Mouse (Mus musculus): ENCODE results near the gene Klk7. TPM values are rescaled to one million over a fixed set of nuclear protein-coding genes. Genes with fewer than 3 reads are reported as not detected.

Klk7 gene
- polyA plus RNA-seq, 1 experiment from 2014 or later = 0.09 TPM

DNA sequence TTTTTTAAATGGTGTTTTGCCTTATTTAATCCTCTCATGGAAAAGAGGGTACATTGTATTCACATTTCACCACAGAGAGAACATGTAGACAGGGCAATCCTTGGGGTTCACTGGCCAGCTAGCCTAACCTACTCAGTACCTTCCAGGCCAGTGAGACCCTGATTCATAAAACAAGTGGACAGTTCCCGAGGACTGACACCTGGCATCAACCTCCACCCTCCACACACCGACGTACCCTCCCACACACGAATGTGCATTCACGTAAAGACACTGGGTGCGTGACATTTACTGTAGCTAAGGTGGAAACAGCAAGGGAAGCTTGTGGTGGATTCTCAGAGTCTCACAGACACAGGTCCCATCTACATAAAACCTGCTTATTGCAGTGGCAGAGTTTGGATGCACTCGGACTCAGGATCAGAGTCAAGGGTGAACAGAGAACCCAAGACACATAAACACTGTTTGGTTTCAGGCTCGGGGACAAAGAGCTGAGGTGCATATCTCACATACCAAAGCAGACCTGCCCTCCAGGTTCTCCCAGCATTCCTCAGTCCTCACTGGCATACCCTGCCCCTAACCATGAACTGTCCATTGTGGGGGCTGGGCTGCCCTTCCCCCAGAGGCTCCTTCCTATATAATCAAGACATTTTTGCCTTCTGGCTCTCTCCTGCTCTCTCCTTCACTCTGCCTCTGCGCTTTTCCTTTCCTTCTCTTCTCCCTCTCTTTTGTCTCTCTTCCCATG, 43.7 kb downstream of the Klk7 start:
- WGBS = 72% methylated on average over 9 of the region's 9 CpGs
- Histone ChIP-seq H3K9me3 (no peaks in the 10 kb centered on the region), H3K4me1 (no peaks in the 10 kb centered on the region), H3K9ac (no peak overlapping the region), H3K4me3 (no peak overlapping the region), H3K27ac (replicated peaks) (no peak overlapping the region), H3K27me3 (replicated peaks) (no peaks in the 10 kb centered on the region), H3K4me2 (no peak overlapping the region), H3K36me3 (no peaks in the 10 kb centered on the region)
- ATAC-seq (ENCODE audit: extremely low read depth, insufficient number of reproducible peaks, low FRiP score, low TSS enrichment) = no peak

DNA sequence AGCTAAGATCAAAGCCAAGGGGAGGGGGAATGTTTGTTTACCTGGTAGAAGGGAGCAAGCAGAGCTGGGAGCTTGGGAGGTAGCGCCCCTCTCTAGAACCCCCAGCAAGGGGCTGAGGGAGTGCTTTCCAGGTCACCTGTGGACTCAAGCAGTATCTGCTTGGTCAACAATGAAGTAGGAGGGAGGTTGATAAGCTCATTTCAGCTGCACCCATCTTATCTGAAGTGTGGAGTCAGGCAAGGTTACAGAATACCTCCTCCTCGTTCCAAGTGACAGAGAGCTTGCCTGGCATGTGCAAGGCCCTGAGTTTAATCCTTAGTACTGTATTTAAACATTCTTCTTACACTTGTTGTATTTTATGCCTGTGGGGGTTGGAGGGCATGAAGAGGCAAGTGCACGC, 44.6 kb downstream of the Klk7 start:
- Histone ChIP-seq H3K27ac (replicated peaks) (no peak overlapping the region), H3K9ac (no peak overlapping the region), H3K9me3 (no peaks in the 10 kb centered on the region), H3K4me1 (no peaks in the 10 kb centered on the region), H3K4me3 (no peak overlapping the region), H3K4me2 (no peak overlapping the region), H3K36me3 (no peaks in the 10 kb centered on the region), H3K27me3 (replicated peaks) (no peaks in the 10 kb centered on the region)
- ATAC-seq (ENCODE audit: extremely low read depth, insufficient number of reproducible peaks, low FRiP score, low TSS enrichment) = no peak
- 37% methylated on average over 3 of the region's 3 CpGs for WGBS

DNA sequence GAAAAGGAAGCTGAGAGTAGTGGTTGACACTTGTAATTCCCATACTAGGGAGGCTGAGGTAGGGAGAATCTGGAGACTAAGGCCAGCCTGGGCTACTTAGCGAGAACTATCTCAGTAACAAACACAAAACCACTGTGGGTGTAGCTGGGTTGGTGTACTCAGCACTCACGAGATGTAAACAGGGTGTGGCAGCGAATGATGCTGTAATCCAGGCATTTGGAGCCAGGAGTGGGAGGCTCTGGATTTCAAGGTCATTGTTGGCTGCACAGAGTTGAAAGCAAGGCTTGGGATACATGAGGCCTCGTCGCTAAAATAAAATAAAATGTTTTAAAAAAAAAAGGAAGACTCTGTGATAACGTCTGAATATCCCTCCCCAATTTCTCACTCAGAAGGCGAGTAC, 45.2 kb downstream of the Klk7 start:
- H3K4me1 ChIP-seq = no peaks in the 10 kb centered on the region
- H3K9me3 ChIP-seq = no peaks in the 10 kb centered on the region
- H3K9ac ChIP-seq = no peak overlapping the region
- no peak for ATAC-seq (ENCODE audit: extremely low read depth, insufficient number of reproducible peaks, low FRiP score, low TSS enrichment)
- H3K4me3 ChIP-seq = no peak overlapping the region
- H3K4me2 ChIP-seq = no peak overlapping the region
- H3K36me3 ChIP-seq = no peaks in the 10 kb centered on the region
- H3K27ac ChIP-seq (replicated peaks) = peak overlapping the region; percentile 28; the same call in 1 of the 2 replicates
- WGBS = 65% methylated on average over 7 of the region's 7 CpGs
- no peaks in the 10 kb centered on the region for H3K27me3 ChIP-seq (replicated peaks)

DNA sequence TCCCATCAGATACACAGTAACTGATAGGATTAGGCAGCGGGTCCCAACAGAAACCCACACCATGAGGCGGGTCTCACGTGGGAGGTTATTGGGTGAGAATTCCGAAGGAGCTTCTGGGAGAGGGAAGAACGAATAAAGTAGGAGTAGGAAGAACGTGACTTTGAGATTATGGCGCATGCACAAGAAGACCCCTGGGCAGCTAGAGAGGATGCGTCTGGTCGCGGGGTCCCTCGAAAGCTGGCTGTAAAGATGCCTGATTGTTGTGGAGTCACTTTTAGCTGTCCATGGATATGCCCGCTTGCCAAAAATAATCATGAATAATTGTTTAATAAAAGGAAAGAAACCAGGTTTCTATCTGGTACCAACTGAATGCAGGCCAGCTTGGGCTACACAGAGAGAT, 46.4 kb downstream of the Klk7 start:
- Histone ChIP-seq H3K27ac (replicated peaks) (no peak overlapping the region), H3K4me2 (no peak overlapping the region), H3K4me1 (no peaks in the 10 kb centered on the region), H3K27me3 (replicated peaks) (no peaks in the 10 kb centered on the region), H3K36me3 (no peaks in the 10 kb centered on the region), H3K4me3 (no peak overlapping the region), H3K9ac (no peak overlapping the region), H3K9me3 (no peaks in the 10 kb centered on the region)
- ATAC-seq (ENCODE audit: extremely low read depth, insufficient number of reproducible peaks, low FRiP score, low TSS enrichment) = no peak
- WGBS = 83% methylated on average over 12 of the region's 12 CpGs

DNA sequence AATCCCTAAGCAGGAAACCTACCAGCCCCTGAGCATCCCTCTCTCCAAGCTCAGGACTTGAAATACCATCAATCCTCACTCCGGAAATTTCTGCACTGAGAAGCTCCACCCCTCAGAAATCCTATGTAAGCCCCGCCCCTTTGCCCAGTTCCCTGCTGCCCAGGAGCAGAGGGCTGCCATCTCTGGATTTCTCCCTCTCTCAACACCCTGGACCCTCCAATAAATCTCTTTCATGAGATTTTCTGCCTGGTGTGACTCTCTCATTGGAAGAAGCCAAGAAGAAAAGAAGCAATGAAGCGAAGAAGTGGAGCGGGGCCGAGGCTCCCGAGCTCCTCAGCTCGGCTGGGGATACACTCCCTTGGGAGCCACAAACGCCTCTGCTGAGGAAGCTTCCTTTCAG, 49.3 kb downstream of the Klk7 start:
- no peaks in the 10 kb centered on the region for H3K9me3 ChIP-seq
- H3K4me2 ChIP-seq = no peak overlapping the region
- no peak overlapping the region for H3K27ac ChIP-seq (replicated peaks)
- no peaks in the 10 kb centered on the region for H3K36me3 ChIP-seq
- no peaks in the 10 kb centered on the region for H3K4me1 ChIP-seq
- WGBS = 73% methylated on average over 8 of the region's 8 CpGs
- no peak overlapping the region for H3K9ac ChIP-seq
- no peaks in the 10 kb centered on the region for H3K27me3 ChIP-seq (replicated peaks)
- no peak for ATAC-seq (ENCODE audit: extremely low read depth, insufficient number of reproducible peaks, low FRiP score, low TSS enrichment)
- H3K4me3 ChIP-seq = no peak overlapping the region

Other genes starting within 250 kb of the Klk7 start
- 1.2 and 1.3 TPM in 2 replicates for gene Zfp658, start 249.0 kb upstream of the Klk7 start, polyA plus RNA-seq (2015; fragmentation: Nextera tagmentation; extraction: Ambion mirVana)
- gene Zfp719, start 231.7 kb upstream of the Klk7 start, polyA plus RNA-seq (2015; fragmentation: Nextera tagmentation; extraction: Ambion mirVana) = 7.0 TPM in 2 replicates
- not detected in 2 replicates for gene Zfp819, start 204.1 kb upstream of the Klk7 start, polyA plus RNA-seq (2015; fragmentation: Nextera tagmentation; extraction: Ambion mirVana)
- gene Ceacam18, start 176.6 kb upstream of the Klk7 start, polyA plus RNA-seq (2015; fragmentation: Nextera tagmentation; extraction: Ambion mirVana) = not detected in 2 replicates
- 0.41 and 0.52 TPM in 2 replicates for gene Siglece, start 151.1 kb upstream of the Klk7 start, polyA plus RNA-seq (2015; fragmentation: Nextera tagmentation; extraction: Ambion mirVana)
- gene Ctu1, start 139.3 kb upstream of the Klk7 start, polyA plus RNA-seq (2015; fragmentation: Nextera tagmentation; extraction: Ambion mirVana) = 6.3 and 6.8 TPM in 2 replicates
- gene Klk14, start 120.9 kb upstream of the Klk7 start, polyA plus RNA-seq (2015; fragmentation: Nextera tagmentation; extraction: Ambion mirVana) = not detected in 2 replicates
- 0.20 TPM in 1 of 2 replicates, not detected in the other for gene Klk13, start 98.7 kb upstream of the Klk7 start, polyA plus RNA-seq (2015; fragmentation: Nextera tagmentation; extraction: Ambion mirVana)
- not detected in 2 replicates for gene Klk12, start 42.4 kb upstream of the Klk7 start, polyA plus RNA-seq (2015; fragmentation: Nextera tagmentation; extraction: Ambion mirVana)
- not detected in 2 replicates for gene Klk11, start 36.7 kb upstream of the Klk7 start, polyA plus RNA-seq (2015; fragmentation: Nextera tagmentation; extraction: Ambion mirVana)
- 0.10 and 0.11 TPM in 2 replicates for gene Klk10, start 30.3 kb upstream of the Klk7 start, polyA plus RNA-seq (2015; fragmentation: Nextera tagmentation; extraction: Ambion mirVana)
- gene Klk9, start 19.4 kb upstream of the Klk7 start, polyA plus RNA-seq (2015; fragmentation: Nextera tagmentation; extraction: Ambion mirVana) = 0.13 and 0.25 TPM in 2 replicates
- 25.8 and 27.9 TPM in 2 replicates for gene Klk8, start 13.7 kb upstream of the Klk7 start, polyA plus RNA-seq (2015; fragmentation: Nextera tagmentation; extraction: Ambion mirVana)
- not detected in 2 replicates for gene Klk6, start 13.2 kb downstream of the Klk7 start, polyA plus RNA-seq (2015; fragmentation: Nextera tagmentation; extraction: Ambion mirVana)
- not detected in 2 replicates for gene Klk5, start 30.7 kb downstream of the Klk7 start, polyA plus RNA-seq (2015; fragmentation: Nextera tagmentation; extraction: Ambion mirVana)
- not detected in 2 replicates for gene Klk4, start 69.9 kb downstream of the Klk7 start, polyA plus RNA-seq (2015; fragmentation: Nextera tagmentation; extraction: Ambion mirVana)
- gene Klk15, start 122.4 kb downstream of the Klk7 start, polyA plus RNA-seq (2015; fragmentation: Nextera tagmentation; extraction: Ambion mirVana) = not detected in 2 replicates
- not detected in 2 replicates for gene Klk1b8, start 139.4 kb downstream of the Klk7 start, polyA plus RNA-seq (2015; fragmentation: Nextera tagmentation; extraction: Ambion mirVana)
- gene Klk1b1, start 155.5 kb downstream of the Klk7 start, polyA plus RNA-seq (2015; fragmentation: Nextera tagmentation; extraction: Ambion mirVana) = not detected in 2 replicates
- not detected in 2 replicates for gene Klk1b9, start 164.8 kb downstream of the Klk7 start, polyA plus RNA-seq (2015; fragmentation: Nextera tagmentation; extraction: Ambion mirVana)
- not detected in 2 replicates for gene Klk1b11, start 184.6 kb downstream of the Klk7 start, polyA plus RNA-seq (2015; fragmentation: Nextera tagmentation; extraction: Ambion mirVana)
- gene Klk1b26, start 200.9 kb downstream of the Klk7 start, polyA plus RNA-seq (2015; fragmentation: Nextera tagmentation; extraction: Ambion mirVana) = not detected in 2 replicates
- not detected in 2 replicates for gene Klk1b27, start 241.0 kb downstream of the Klk7 start, polyA plus RNA-seq (2015; fragmentation: Nextera tagmentation; extraction: Ambion mirVana)